Mouse (Mus musculus): ENCODE results near the gene Kdr. TPM values are rescaled to one million over a fixed set of nuclear protein-coding genes. Genes with fewer than 3 reads are reported as not detected.
A peak's percentile ranks its signal among the peaks of the same experiment; 100 is the strongest.
"Not testable (repeated sequence)": the region's sequence is repeated elsewhere in the genome, so short reads cannot be mapped to it uniquely, and the experiment has no call there.

Gene Kdr
- total RNA-seq, 2 experiments from 2014 or later = 65.4 to 116 TPM

- DNase-seq = peak in 1 of 2 experiments; percentile 19
These were observed 16.4 kb downstream of the Kdr start for GRCm38 (mm10) chr5:75961741-75962469.

DNA sequence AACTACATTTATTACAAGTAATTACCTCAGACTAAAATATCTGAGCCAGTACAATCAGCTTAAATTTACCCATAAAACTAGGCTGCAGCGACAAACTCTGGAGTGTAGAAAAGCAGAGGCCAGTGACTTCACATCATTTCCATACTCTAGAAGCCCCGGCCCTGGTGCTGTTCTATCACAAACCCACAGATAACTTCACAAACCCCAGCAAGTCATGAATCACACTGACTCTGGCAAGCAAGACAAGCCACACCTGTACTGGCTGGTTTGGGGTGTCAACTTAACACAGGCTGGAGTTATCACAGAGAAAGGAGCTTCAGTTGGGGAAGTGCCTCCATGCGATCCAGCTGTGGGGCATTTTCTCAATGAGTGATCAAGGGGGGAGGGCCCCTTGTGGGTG is 18.4 kb downstream of the Kdr start:
- no peak for DNase-seq

DNA sequence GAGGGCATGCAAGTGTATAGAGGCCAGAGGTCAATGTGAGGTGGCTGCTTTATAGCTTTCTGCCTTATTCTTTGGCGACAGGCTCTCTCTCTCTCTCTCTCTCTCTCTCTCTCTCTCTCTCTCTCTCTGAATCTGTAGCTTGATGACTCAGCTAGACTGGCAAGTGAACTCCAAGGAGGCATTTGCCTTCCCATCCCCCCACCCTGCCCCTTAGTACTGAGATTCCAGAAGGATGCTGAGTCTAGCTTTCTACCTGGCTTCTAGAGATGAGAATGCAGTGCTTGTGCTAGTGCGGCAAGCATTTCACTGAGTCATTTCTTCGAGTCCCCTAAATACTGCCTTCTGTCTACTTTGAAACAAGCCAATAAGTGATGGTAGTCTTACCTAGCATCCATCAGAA is 21.7 kb downstream of the Kdr start:
- no peak for DNase-seq

GRCm38 (mm10) chr5:75955876-75956275 is 22.4 kb downstream of the Kdr start:
- DNase-seq = no peak

DNA sequence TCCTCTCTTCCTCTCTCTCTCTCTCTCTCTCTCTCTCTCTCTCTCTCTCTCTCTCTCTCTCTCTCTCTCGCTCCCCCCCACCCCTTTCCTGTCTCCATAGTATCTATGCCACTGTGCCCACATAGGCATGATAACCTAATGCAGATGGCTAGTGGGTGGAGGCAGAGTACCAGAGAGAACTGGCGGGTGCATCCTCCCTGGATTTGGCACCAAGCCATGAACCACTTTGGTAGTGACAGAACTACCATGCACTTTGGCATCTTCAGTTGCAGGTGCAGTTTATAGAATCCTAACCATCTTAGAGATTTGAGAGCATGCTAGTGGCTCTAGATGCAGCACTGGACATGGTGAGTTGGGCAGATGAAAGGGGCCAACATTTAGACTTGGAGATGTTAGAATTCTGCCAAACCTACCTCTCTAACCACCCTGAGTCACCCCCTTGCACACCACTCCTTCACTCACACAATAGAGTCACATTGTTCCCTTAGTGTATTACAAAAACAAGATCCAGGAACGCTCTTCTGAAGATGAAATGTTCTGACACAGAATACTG is 23.4 kb downstream of the Kdr start:
- no peak for DNase-seq

GRCm38 (mm10) chr5:75954218-75954617 is 24.0 kb downstream of the Kdr start:
- no peak for DNase-seq

DNA sequence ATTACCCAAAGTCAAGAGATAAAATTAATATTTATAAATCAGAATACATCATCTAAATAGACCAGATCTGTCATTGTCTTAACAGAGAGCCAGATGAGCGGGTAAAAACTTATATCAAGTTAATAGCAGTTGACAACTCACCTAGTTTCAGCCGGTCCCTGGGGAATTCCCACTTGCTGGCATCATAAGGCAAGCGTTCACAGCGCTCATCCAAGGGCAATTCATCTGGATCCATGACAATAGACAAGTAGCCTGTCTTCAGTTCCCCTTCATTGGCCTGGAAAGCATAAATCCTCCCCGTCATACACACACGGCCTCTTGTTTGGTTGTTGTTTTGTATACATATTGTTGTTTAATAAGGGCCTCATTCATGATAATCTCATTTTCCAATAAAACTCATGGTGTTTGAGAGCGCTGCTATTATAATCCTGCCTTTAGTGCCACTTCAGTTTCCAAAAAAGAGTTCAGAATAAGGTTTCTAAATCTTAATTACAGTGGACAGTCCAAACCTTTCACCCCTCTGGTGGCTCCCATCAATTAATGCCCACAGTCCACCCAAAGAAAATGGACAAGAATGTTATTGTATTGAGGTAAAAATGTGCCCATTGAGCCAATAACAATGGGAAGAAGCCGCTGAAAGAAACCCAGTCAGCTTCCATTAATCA is 26.0 kb downstream of the Kdr start:
- no peak for DNase-seq

DNA sequence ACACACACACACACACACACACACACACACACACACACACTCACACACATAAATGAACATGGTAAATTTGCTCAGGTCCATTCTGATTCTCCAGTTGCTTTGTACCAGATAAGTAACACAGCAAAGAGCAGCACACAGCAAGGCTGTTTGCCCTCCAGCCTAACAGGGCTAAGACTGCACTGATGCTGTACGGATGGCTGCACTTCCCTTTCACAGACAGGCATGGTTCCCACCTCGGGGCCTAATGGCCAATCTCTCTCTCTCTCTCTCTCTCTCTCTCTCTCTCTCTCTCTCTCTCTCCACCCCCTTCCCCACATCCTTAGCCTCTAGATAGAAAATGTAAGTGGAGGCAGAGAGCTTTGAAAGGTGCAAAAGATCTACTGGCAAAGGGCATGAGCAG is 27.4 kb downstream of the Kdr start:
- DNase-seq = no peak

DNA sequence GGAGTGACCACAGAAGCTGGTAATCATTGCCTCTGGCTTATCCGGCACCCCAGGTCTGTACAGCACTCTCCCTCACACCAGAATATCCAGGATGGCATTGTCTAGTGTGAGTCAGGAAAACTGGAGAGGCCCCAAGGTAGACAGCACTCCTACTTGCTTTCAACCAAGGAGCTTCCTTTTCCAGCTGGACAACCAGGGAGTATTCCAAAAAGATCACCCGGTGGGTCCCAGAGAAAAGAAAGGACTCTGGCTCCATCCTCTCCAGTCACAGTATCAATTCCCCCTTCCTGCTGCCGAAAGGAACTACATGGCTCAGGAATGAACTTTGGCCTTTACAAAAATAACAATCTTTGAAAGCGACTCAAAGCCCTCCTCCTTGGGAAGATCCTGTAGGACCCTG is 32.9 kb downstream of the Kdr start:
- no peak for DNase-seq

- no peak for DNase-seq
These were observed 35.0 kb downstream of the Kdr start for GRCm38 (mm10) chr5:75943301-75943700.

DNA sequence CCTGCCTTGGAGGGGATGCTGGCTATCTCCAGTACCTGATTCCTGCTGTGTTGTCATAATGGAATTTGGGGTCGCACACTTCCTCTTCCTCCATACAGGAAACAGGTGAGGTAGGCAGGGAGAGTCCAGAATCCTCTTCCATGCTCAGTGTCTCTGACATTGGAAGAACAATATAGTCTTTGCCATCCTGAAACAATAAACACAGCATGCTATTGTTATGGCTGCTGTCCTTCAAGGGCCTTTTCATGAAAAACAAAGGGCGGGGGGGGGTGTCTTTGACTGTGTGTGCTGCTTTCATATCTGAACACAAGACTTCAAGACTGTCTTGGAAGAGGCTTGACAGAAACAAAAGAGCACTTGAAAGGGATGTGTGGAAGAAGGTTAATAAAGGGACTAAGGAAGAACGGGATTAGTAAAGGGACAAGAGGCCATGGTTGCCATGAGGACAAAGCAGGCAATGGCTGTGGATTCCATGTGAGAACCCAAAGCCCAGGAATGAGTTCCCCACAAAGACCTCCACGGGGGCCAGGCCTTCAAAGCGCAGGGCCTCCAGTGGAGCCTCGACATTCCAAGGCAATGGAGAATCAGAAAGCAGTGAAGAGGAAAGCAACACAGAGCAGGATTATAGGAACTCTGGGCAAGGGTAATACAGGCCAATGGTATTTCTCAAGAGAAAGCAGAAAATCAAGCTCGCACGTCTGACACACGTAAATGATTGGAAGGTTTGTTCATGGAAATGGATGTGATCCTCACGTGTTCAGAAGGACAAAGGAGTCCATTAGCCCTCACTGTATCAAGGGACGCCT is 36.3 kb downstream of the Kdr start:
- DNase-seq = no peak

GRCm38 (mm10) chr5:75939144-75939732 is 39.0 kb downstream of the Kdr start:
- DNase-seq = no peak

GRCm38 (mm10) chr5:75938012-75938411 is 40.2 kb downstream of the Kdr start:
- no peak for DNase-seq

DNA sequence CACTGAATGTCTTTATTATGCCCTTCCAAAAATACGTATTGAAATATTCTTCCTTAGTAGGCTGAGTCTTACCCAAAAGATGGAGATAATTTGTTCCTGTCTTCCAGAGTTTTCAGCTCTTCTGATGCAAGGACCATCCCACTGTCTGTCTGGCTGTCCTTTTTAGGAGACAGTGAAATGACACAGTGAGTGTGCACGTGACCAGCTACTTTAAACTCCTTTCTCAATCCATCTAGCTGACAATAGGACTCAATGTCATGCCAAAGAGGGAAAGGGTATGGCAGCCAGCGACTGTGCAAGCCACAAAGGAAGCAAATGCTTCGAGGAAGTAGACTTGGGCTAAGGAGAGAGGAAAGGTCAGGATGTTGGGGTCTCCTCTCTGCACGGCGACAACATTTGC is 42.0 kb downstream of the Kdr start:
- DNase-seq = no peak

- no peak for DNase-seq
These were observed 43.0 kb downstream of the Kdr start for GRCm38 (mm10) chr5:75935225-75935624.

DNA sequence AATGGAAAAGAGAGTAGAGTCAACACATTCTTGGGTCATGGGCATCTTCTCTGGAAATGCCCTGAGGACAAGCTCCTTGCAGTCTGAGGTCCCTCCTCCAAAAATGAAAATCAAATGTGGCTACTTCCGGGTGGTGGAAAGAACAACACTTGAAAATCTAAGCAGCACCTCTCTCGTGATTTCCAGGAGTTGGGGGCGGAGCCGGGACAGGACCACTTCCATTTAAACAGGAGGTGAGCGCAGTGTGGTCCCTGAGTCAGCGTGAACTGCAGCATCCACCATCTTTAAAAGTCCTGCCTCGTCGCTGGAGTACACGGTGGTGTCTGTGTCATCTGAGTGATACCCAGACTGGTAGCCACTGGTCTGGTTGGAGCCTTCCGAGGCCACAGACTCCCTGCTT is 44.1 kb downstream of the Kdr start:
- no peak for DNase-seq

- DNase-seq = peak; percentile 70 to 78
These were observed 44.7 kb downstream of the Kdr start for GRCm38 (mm10) chr5:75933521-75934044.

GRCm38 (mm10) chr5:75931458-75931857 is 46.8 kb downstream of the Kdr start:
- DNase-seq = not testable (repeated sequence)

DNA sequence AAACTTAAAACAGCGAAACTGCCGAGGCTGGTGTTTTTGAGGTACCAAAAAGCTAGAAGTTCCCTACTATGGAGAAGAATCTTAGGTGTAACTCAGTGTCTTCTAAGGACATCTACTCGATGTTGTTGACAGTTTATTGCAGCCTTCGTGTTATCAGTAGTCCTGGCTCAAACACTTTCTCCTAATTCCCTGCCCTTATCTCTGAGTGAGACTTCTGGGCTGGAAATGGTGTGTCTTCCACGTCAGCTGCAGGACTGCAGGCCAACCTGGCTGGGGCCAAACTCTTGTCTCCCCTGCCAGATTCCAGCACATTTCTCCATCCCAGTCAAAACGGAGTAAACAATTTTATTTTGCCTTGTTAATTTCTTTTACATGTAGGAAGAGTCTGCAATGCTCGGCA is 48.3 kb downstream of the Kdr start:
- no peak for DNase-seq

- peak; percentile 45 to 53 for DNase-seq
These were observed 55.6 kb downstream of the Kdr start for GRCm38 (mm10) chr5:75922677-75923076.

DNA sequence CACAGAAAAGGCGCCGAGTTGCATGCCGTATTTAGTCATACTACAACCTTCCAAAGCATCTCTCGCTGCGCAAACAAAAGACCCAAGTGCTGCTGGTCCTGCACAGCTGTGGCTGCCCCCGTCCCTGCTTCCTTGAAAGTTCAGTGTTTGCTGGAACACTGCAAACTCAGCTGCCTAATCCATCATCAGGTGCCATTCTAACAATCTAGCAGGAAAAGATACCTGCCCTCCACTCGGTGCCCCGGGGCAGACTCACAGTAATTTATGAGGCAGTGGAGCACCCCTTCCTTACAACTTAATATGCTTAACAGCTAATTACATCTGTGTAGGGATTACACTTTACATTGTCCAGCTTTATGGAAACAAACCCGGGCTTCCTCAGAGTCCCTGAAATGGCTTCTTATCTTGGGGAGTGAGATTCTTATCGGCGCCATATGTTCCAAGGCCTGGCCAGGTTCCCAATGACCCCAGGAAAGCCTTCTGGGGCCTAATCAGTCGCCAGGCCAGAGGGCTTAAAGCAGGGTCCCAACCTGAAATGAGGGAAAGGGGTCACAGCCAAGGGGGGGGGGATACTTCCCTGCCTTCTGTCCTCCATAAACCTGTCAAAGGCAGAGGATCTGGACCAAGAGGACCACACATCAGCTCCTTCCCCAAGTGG is 56.4 kb downstream of the Kdr start:
- DNase-seq = no peak

- DNase-seq = no peak
These were observed 58.7 kb downstream of the Kdr start for GRCm38 (mm10) chr5:75919601-75920000.
